Mouse (Mus musculus): ENCODE results near the gene Zcchc24.

GRCm38 (mm10) chr14:25786959-25787358 is 18.1 kb upstream of the Zcchc24 start:
- TF ChIP-seq CTCF (IDR thresholded peaks at IDR 0.05; ENCODE audit: low read depth, low read length) (no peak), POLR2A (IDR thresholded peaks at IDR 0.05; ENCODE audit: borderline replicate concordance, low read depth, low read length) (no peak)

Data from bone marrow macrophage, adult 2 months (primary cell).